Mouse (Mus musculus) T-helper 17 cell (primary cell): Measurements from ENCODE around the gene Scrt2.

Source experiments
- in situ Hi-C, 2 experiments: fragments of 300-600 bp; cut with MboI, MseI; formaldehyde crosslinking; loops; 1 replicate in 1 of 2; 2 replicates in 1 of 2; pipeline ENCODE4 v1.15.1; 2025; ENCODE audit warnings: high pct_unique_total_duplicates in 2 of 2

Gene Scrt2

DNA sequence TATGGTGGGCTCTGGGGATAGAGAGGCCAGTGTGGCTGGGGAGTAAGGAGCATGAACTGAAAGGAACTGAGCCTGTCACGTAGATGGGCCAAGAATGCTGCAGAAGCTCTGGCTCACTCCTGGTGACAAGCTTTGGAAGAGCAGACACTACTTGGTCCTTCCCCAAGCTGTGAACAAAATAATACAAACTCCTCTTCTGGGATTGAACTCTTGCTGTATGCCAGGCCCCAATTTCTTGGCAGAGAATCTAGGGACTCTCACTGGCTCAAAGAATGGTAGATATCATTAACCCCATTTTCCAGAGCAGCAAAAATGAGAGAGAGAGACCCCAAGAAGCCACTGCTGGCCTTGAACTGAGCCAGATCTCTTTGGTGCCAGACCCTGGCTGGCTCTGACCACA is 60.2 kb downstream of the Scrt2 start:
- in situ Hi-C loops = no loop called here

DNA sequence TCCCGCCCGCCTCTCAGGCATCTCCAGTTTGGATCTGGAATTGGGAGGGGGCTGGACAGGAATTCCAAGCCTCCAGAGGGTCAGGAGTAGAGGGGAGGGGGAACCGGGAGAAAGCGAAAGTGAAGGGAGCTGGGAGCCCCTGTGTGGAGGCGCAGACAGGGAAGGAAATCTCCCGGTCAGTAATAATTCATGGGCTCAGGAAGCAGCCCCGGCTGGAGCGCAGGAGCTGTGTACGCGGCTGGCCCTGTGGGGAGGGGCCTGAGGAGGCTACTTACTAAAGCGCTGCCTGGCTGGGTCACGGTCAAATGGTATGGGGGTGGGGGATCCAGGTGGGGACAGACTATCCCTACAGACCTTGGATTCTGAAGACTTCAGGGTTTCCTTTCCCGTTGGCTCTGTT is 60.7 kb downstream of the Scrt2 start:
- in situ Hi-C loops = no loop called here

DNA sequence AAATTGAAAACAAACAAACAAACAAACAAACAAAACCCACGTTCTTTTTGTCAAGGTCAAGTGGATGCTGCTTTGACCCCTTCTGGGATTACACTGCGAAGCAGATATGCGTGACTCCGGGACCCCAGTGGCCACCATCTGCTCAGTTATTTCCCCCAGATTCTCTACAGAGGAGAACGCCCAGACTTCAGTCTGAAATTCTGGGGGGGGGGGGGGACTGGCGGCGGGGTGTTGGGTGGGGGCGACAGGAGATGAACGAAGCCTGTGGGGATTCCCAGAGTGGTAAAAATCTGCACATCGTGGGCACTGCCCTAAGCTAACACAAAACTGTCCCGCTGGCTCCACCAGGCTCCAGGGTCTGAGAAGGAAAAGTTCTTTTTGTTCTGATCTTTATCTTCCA is 61.2 kb downstream of the Scrt2 start:
- in situ Hi-C loops = no loop called here

DNA sequence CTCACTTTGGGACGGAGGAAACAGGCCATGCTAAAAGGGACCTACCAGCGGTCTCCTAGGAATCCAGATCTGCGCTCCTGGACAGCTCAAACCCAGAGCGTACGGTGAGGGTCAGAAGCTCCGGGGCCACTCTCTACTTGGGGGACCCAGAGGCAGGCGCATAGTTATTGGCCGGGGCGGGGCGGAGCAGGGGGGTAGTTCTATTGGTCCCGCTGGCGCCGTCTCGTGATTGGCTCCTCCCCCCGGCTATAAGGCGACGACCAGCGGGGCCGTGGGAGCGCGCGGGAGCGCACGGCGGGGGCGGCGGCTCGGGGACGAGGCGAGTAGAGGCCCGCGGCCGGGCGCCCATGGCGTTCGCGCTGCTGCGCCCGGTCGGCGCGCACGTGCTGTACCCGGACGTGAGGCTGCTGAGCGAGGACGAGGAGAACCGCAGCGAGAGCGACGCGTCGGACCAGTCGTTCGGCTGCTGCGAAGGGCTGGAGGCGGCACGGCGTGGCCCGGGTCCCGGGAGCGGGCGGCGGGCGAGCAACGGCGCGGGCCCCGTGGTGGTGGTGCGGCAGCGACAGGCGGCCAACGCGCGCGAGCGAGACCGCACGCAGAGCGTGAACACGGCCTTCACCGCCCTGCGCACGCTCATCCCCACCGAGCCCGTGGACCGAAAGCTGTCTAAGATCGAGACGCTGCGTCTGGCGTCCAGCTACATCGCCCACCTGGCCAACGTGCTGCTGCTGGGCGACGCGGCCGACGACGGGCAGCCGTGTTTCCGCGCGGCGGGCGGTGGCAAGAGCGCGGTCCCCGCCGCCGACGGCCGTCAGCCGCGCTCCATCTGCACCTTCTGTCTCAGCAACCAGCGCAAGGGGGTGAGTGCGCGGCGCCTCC is 62.2 kb downstream of the Scrt2 start, which contains the start of gene Tcf15:
TSS of gene Tcf15 (plus strand) at position 283 of the 879 bp plus-strand sequence.
- in situ Hi-C loops = no loop called here

DNA sequence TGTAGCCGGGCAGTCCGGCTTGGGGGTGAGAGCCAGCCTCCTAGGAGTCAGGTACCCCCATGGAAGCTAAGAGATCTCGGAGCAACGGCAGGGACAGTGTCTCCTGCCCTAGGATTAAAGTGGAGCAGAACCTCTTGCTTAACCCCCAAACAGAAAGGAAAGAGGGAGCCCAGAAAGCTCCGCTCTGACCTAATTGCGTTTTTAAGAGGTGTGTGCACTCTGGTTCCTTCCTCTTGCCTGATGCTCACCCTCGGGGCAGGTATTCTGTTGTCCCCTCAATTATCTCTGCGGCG is 62.8 kb downstream of the Scrt2 start:
- in situ Hi-C loops = no loop called here

DNA sequence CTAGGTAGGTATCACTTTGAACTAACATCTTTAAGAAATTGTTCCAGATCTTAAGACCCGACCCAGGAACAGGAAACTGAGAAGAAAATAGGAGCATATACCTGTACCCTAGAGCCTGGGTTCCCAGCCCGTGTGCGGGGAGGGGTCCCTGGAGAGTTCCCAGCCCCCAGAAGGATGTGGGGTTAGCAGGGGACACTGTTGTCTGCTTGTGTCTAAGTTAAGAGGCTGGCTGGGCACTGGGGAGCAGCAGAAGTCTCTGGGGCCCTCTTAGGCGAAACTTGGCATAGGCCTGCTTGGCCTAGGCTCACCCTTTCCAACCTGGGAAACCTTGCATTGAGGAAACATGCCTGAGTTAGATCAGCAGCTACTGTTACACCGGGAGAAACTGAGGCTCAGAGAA is 63.2 kb downstream of the Scrt2 start:
- in situ Hi-C loops = no loop called here
